Mouse (Mus musculus): Measurements from ENCODE around the gene Abcb1a.

DNA sequence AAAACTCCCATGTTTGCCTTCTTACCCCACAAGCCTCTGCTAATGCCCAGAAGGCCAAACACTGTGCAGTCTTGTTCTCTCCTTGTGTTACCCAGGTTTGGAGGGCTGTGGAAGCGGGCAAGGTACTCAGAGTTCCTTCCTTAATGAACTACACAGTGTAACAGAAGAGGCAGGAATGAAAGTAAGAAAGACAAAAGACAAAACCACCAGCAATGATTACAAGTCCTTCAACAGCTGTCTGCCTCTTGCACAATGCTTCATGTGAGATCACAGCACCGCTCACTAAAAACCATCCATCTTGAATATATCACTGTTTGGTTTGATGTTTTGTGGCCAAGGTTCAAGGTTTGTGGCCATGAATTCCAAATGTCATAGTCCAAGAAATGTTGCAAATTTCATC lies 118.4 kb downstream of the Abcb1a start:
- no peak for TF ChIP-seq POLR2A (IDR thresholded peaks at IDR 0.05; ENCODE audit: insufficient read depth, low read depth, low read length)
- TF ChIP-seq CTCF (IDR thresholded peaks at IDR 0.05) = no peak
- no peak for TF ChIP-seq EP300 (IDR thresholded peaks at IDR 0.05; ENCODE audit: insufficient read depth, low read depth, low read length)

All from heart, adult 2 months (tissue).